Mouse (Mus musculus): Measurements from ENCODE around the gene 4930412O13Rik.

- no peak for TF ChIP-seq CTCF (IDR thresholded peaks at IDR 0.05; ENCODE audit: low read depth)
- no peak for TF ChIP-seq EP300 (IDR thresholded peaks at IDR 0.05; ENCODE audit: low read depth)
Observed at GRCm38 (mm10) chr2:9871798-9872197, 9.3 kb upstream of the 4930412O13Rik start.
